Mouse (Mus musculus) lung, embryonic 16.5 days (tissue): ENCODE results near the gene Iscu. TPM values are rescaled to one million over a fixed set of nuclear protein-coding genes. Genes with fewer than 3 reads are reported as not detected.

Source experiments
- ATAC-seq: fragments of 200-750 bp; cut with Nextera tagmentation; 2 replicates; pipeline ENCODE4 v1.8.0; 2017; ENCODE audit warnings: low read depth, mild to moderate bottlenecking, moderate library complexity
- H3K27ac ChIP-seq: fragments of 300-500 bp; sonication (generic); 2 replicates; pipeline ENCODE4 v1.5.1; 2014; ENCODE audit warnings: mild to moderate bottlenecking, control low read depth, low read length
- H3K27me3 ChIP-seq: fragments of 300-500 bp; sonication (generic); 2 replicates; pipeline ENCODE4 v1.6.1; 2014; ENCODE audit warnings: low read depth, low read length, mixed read lengths; ENCODE audit not compliant: control insufficient read depth, insufficient read depth
- H3K36me3 ChIP-seq: fragments of 300-500 bp; sonication (generic); 2 replicates; pipeline ENCODE4 v1.6.1; 2014; ENCODE audit warnings: low read length; ENCODE audit not compliant: control insufficient read depth, insufficient read depth
- H3K4me1 ChIP-seq: fragments of 300-500 bp; sonication (generic); replicated peaks from 2 replicates; pipeline ENCODE4 v1.6.1; 2014; ENCODE audit warnings: low read length, mixed read lengths; ENCODE audit not compliant: control insufficient read depth, insufficient read depth
- H3K4me2 ChIP-seq: fragments of 300-500 bp; sonication (generic); 2 replicates; pipeline ENCODE4 v1.6.1; 2014; ENCODE audit warnings: low read depth, low read length, control low read depth
- H3K4me3 ChIP-seq: fragments of 300-500 bp; sonication (generic); 2 replicates; pipeline ENCODE4 v1.5.1; 2014; ENCODE audit warnings: mild to moderate bottlenecking, low read length, control low read depth
- H3K9ac ChIP-seq: fragments of 300-500 bp; sonication (generic); 2 replicates; pipeline ENCODE4 v1.6.1; 2014; ENCODE audit warnings: low read length, control low read depth
- H3K9me3 ChIP-seq: fragments of 300-500 bp; sonication (generic); 2 replicates; pipeline ENCODE4 v1.6.1; 2016; ENCODE audit warnings: low read length; ENCODE audit not compliant: control insufficient read depth
- WGBS: fragments of 180-500 bp; shearing (Covaris S2); extraction: QIAGEN DNeasy Blood & Tissue Kit; methylation state at CpG from one replicate; pipeline ENCODE4 v1.1.7; 2014; 5-methylcytosine and 5-hydroxymethylcytosine counted together
- polyA plus RNA-seq: library from polyadenylated mRNA; unstranded; fragments of >200 nt; fragmentation: Nextera tagmentation; extraction: Ambion mirVana; gene quantifications from 2 replicates; pipeline ENCODE4 v1.2.1, GENCODE M21; 2015

The Iscu gene
- 104 and 114 TPM in 2 replicates for polyA plus RNA-seq

DNA sequence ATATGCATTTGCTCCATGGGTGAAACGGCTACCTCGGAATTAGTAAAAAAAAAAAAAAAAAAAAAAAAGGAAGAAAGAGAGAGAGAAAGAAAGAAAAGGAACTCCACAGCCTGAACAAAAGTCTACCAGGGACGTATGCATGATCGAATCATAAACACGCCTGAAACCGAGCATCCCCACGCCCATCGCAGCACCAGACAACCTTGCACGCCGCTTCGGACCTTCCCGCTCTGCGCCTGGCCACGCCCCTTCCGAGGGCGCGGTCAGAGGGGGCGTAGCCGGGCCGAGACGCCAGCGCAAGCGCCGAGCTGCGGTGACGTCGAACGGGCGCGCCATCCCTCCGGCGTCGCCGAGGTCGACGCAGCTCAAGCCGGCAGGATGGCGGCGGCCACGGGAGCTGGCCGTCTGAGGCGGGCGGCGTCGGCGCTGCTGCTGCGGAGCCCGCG is at the start of gene Iscu, which contains the start of gene Sart3:
Iscu (plus strand) TSS at position 299 of the 446 bp plus-strand sequence.
Sart3 (minus strand) TSS at position 61 of the 446 bp plus-strand sequence.
- Histone ChIP-seq H3K4me3 (peak within 1 kb of the TSS; percentile 97), H3K9ac (peak within 1 kb of the TSS; percentile 98), H3K9me3 (no peaks in the 10 kb centered on the region), H3K4me2 (peak within 1 kb of the TSS; percentile 78), H3K4me1 (peaks cover 21% of the 10 kb centered on the region), H3K36me3 (peaks cover 21% of the 10 kb centered on the region), H3K27me3 (no peaks in the 10 kb centered on the region), H3K27ac (peak within 1 kb of the TSS; percentile 99)
- WGBS = 0% methylated on average over 44 of the region's 49 CpGs
- peak; percentile 90 for ATAC-seq

DNA sequence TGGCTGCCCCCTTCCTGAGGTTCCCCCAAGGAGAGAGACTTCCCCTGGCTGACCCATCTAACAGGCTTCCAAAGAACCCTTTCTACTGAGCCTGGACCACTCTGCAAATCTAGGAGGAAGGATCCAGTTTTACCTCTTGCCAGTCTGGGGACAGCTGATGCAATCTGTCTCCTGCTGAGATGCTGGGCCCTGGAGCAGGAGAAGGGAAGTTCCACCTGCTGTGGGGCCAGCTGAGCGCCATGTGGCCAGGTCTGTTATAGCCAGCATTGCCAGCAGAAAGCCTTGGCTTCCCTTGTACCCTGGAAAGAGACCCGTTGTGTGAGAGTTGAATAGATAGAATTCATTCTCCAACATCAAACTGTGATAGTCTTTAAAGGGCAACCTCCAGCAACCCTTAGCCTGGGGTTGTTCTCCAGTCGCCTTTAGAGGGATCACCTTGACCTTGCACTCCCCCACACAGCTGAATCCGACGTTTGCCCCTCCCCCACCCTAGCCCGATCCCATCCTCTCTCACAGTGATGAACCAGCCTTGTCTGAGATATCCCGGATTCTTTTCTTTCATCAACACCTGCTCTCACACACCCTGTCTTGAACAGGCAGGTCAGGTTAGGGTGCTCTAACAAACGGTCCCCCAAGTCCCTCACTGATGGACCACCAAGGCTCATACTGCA is 48.8 kb upstream of the Iscu start:
- Histone ChIP-seq H3K9ac (no peak overlapping the region), H3K36me3 (no peaks in the 10 kb centered on the region), H3K4me1 (no peaks in the 10 kb centered on the region), H3K9me3 (no peaks in the 10 kb centered on the region), H3K4me2 (no peak overlapping the region), H3K27ac (no peak overlapping the region), H3K27me3 (no peaks in the 10 kb centered on the region; the same call in 1 of the 2 replicates), H3K4me3 (no peak overlapping the region)
- peak; percentile 23; the same call in 1 of the 2 replicates for ATAC-seq
- WGBS = 37% methylated on average over 8 of the region's 8 CpGs

DNA sequence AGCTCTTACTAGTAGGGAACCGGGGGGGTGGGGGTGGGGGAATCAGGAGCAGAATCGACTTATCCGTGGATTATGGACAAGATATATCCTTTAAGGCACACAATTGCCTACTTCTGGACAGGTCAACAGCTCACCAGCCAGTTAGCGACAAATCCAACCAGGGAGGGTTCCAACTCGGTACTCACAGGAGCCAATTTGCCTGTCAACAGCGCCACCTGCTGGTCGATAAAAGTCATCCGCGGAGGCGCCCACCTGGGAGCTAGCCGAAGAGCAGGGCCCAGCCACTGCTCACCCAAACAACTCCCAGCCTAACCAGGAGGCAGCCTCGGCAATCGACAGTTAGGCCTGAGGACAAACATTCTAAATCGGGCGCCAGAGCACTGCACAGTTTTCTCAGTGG is 48.1 kb upstream of the Iscu start, which contains the start of gene 1700069L16Rik:
1700069L16Rik (minus strand) TSS at position 327 of the 400 bp plus-strand sequence.
- no peaks in the 10 kb centered on the region for H3K4me1 ChIP-seq
- ATAC-seq = peak; percentile 67
- no peaks in the 10 kb centered on the region for H3K9me3 ChIP-seq
- no peak within 1 kb of the TSS for H3K4me3 ChIP-seq
- no peak within 1 kb of the TSS for H3K27ac ChIP-seq
- no peak within 1 kb of the TSS for H3K9ac ChIP-seq
- H3K4me2 ChIP-seq = no peak within 1 kb of the TSS
- no peaks in the 10 kb centered on the region for H3K36me3 ChIP-seq
- no peaks in the 10 kb centered on the region; the same call in 1 of the 2 replicates for H3K27me3 ChIP-seq
- 4% methylated on average over 15 of the region's 15 CpGs for WGBS

DNA sequence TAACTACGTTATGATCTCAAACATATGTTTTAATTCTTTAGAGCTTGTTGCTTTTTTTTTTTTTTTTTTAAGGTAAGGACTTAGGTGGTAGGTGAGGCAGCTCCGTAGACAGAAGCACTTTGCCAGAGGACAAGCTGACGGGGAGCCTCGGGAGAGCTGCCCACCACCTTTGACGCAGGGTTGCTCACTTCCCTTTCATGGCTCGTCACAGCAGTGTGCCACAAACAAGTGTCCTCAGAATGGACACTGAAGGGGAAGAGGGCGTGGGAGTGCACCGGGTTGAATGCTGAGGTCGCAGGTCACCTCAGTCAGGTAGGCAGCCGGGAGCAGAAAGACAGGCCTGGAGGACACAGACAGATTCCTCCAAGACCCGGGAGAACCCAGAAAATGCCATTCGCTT is 47.1 kb upstream of the Iscu start:
- no peak overlapping the region for H3K9ac ChIP-seq
- no peaks in the 10 kb centered on the region for H3K9me3 ChIP-seq
- no peak overlapping the region for H3K27ac ChIP-seq
- no peak overlapping the region for H3K4me3 ChIP-seq
- H3K27me3 ChIP-seq = no peaks in the 10 kb centered on the region; the same call in 1 of the 2 replicates
- H3K36me3 ChIP-seq = no peaks in the 10 kb centered on the region
- H3K4me2 ChIP-seq = no peak overlapping the region
- no peaks in the 10 kb centered on the region for H3K4me1 ChIP-seq
- no peak for ATAC-seq
- 64% methylated on average over 12 of the region's 12 CpGs for WGBS

DNA sequence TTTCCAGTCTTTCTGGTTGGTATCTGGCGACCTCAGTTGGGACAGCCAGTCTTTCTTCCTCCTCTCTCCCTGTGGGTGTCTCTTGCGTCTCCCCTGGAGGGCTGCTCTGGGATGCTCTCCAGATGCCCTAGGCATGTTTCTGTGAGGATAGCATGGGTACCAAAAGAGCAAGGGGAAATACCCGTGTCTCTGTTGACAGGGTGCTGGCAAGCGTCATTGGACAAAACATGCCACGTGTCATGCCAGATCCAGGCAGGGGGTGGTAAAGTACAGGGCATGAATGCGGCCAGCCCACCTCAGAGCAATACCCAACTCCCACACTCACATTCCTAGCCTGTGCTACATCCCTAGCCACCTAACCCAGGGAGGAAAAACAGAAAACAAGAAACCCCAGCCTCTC is 45.9 kb upstream of the Iscu start:
- no peaks in the 10 kb centered on the region; the same call in 1 of the 2 replicates for H3K27me3 ChIP-seq
- ATAC-seq = no peak

DNA sequence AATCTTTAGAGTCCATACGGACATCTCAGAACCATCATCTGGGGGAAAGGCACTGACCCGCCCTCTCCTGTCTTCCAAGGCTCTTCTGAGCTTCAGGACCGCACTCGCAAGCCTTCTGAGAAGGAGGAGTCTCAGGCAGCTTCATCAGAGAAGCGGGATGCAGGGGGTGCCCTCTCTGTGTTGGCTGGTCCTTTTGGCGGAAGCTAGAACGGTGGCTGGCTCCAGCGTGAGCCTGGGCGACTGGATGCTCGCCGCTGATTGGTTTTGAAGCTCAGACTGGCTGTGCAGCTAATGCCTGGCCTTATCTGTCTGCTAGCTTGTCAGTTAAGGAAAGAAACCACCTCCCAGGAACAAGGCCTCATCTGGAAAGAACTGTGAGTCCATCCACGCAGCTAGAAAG is 45.3 kb upstream of the Iscu start:
- 55% methylated on average over 12 of the region's 12 CpGs for WGBS

More for the DNA sequence above, 45.9 kb upstream of the Iscu start:
- no peak overlapping the region for H3K4me2 ChIP-seq
- no peaks in the 10 kb centered on the region for H3K36me3 ChIP-seq
- 76% methylated on average over 6 of the region's 6 CpGs for WGBS
- no peak overlapping the region for H3K27ac ChIP-seq
- no peaks in the 10 kb centered on the region for H3K9me3 ChIP-seq
- H3K9ac ChIP-seq = no peak overlapping the region
- no peak overlapping the region for H3K4me3 ChIP-seq
- H3K4me1 ChIP-seq = no peaks in the 10 kb centered on the region

DNA sequence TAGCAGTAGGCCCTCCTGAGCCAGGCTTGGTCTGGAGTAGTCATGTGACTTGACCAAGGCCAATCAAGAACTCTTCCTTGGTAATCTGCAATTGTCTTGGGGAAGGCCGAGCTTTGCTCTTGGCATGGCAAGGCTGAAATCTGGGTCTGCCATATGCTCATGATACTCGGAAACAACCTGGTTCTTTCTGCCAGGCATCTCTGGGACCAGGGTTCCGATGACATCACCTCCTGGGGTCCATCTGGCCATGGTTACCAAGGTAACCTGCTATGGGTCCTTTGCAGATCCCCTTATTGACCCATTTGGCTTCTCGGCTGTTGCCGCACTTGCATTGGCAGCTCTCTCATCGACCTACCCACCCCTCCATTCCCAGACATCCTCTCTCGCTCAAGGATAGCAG is 44.5 kb upstream of the Iscu start:
- Histone ChIP-seq H3K4me3 (no peak overlapping the region), H3K4me1 (no peaks in the 10 kb centered on the region), H3K27me3 (no peaks in the 10 kb centered on the region; the same call in 1 of the 2 replicates), H3K36me3 (no peaks in the 10 kb centered on the region), H3K4me2 (no peak overlapping the region), H3K9me3 (no peaks in the 10 kb centered on the region), H3K9ac (no peak overlapping the region), H3K27ac (no peak overlapping the region)
- ATAC-seq = no peak
- 76% methylated on average over 7 of the region's 7 CpGs for WGBS

More for the DNA sequence above, 45.3 kb upstream of the Iscu start:
- H3K27ac ChIP-seq = no peak overlapping the region
- no peak overlapping the region for H3K9ac ChIP-seq
- H3K27me3 ChIP-seq = no peaks in the 10 kb centered on the region; the same call in 1 of the 2 replicates
- no peak overlapping the region for H3K4me3 ChIP-seq
- H3K4me1 ChIP-seq = no peaks in the 10 kb centered on the region
- H3K4me2 ChIP-seq = no peak overlapping the region
- H3K36me3 ChIP-seq = no peaks in the 10 kb centered on the region
- no peak for ATAC-seq
- no peaks in the 10 kb centered on the region for H3K9me3 ChIP-seq

DNA sequence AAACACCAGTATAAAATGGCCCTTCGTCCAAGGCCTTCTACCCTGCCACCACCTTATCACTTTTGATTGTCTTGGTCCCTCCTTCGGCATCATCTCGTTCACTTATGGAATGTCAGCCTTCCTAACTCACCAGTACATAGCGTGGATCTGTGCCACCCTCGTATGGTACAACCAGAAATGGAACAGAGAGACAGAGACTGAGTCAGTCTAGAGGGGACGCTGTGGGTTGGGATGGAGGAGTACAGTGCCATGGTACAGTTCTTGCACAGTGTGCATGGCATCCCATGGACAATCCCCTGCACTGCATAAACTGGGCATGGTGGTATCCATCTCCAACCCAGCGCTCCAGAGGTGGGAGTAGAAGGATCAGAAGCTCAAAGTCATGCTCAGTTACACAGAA is 43.9 kb upstream of the Iscu start:
- Histone ChIP-seq H3K4me3 (no peak overlapping the region), H3K27me3 (no peaks in the 10 kb centered on the region; the same call in 1 of the 2 replicates), H3K4me2 (no peak overlapping the region), H3K27ac (no peak overlapping the region), H3K9ac (no peak overlapping the region), H3K36me3 (no peaks in the 10 kb centered on the region), H3K4me1 (no peaks in the 10 kb centered on the region), H3K9me3 (no peaks in the 10 kb centered on the region)
- 80% methylated on average over 7 of the region's 7 CpGs for WGBS
- ATAC-seq = no peak

DNA sequence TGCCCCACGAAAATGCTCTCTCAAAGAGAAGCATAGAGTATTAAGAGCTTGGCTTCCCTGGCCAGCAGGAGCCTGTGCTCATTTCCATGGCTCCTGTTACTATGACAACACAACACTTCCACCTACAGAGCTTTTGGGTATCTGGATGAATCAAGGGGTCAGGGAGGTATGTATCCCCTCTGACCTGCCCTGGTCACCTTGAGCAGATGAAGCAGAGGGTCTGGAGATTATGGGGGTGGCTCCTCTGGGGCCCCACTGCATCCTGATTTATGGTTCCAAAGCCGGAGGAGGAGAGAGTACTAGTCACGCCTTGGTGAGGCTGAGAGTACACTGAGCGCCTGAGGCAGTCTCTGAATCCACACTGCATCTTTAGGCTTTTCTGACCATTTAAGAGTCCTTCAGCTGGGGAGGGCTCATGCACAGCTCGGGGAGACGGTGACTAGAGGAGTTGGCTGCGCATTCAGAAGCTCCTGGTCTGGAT is 41.9 kb upstream of the Iscu start:
- Histone ChIP-seq H3K36me3 (no peaks in the 10 kb centered on the region), H3K4me3 (no peak overlapping the region), H3K9me3 (no peaks in the 10 kb centered on the region), H3K27ac (no peak overlapping the region), H3K4me1 (peaks cover 4% of the 10 kb centered on the region), H3K9ac (no peak overlapping the region), H3K27me3 (no peaks in the 10 kb centered on the region; the same call in 1 of the 2 replicates), H3K4me2 (no peak overlapping the region)
- no peak for ATAC-seq
- WGBS = 65% methylated on average over 7 of the region's 7 CpGs
